Mouse (Mus musculus): Measurements from ENCODE around the gene Kcnj14. TPM values are rescaled to one million over a fixed set of nuclear protein-coding genes. Genes with fewer than 3 reads are reported as not detected.

Kcnj14 gene
- polyA plus RNA-seq, 1 experiment from 2014 or later, result 0.75 TPM

DNA sequence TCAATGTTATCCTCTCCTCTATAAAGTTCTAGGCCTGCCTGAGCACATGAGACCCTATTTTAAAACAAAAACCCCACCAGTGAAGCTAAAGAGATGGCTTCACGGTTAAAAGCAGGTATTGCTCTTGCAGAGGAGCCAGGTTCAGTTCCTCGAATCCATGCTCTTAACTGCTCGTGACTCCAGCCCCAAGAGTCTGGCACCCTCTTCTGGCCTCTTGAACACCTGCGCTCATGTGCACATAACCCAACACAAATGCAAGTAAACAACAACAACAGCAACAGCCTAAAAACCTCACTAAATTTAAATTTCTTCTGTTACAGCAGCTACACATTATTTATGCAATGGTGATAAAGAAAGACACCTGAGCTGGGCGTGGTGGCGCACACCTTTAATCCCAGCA is 57.1 kb downstream of the Kcnj14 start:
- Histone ChIP-seq H3K36me3 (ENCODE audit: control insufficient read depth, insufficient read depth, low read length) (no peaks in the 10 kb centered on the region), H3K9me3 (ENCODE audit: control insufficient read depth, low read length) (no peaks in the 10 kb centered on the region; the same call in 1 of the 2 replicates), H3K4me3 (ENCODE audit: low read depth, low read length) (no peak overlapping the region), H3K27me3 (ENCODE audit: control insufficient read depth, insufficient read depth, low read length) (no peaks in the 10 kb centered on the region), H3K27ac (ENCODE audit: low read depth, low read length) (no peak overlapping the region), H3K4me1 (ENCODE audit: control insufficient read depth, insufficient read depth, low read length) (no peaks in the 10 kb centered on the region), H3K4me2 (no peak overlapping the region), H3K9ac (ENCODE audit: low read length) (no peak overlapping the region)
- 88% methylated on average over 6 of the region's 6 CpGs for WGBS
- DNase-seq (ENCODE audit: low spot score, missing footprints) (no peak), ATAC-seq (ENCODE audit: low FRiP score) (no peak)

DNA sequence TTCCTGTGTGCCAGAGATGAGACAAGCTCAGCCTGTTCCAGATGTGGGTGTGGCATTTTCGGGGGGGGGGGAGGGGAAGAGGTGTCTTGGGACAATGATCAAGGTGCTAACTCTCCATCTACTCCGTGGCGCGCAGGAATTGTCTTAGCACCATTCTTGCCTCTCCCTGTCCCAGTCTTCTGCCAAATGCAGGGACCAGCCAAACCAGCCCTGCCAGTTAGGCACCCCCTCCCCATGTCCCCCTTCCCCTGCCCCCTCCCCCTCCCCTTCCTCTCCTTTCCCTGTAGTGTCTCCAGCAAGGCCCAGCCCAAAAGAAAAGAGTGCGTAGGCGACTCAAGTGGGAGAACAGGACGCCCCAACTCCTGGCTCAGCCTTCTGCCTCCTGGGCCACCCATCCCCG is 57.8 kb downstream of the Kcnj14 start:
- Histone ChIP-seq H3K4me3 (ENCODE audit: low read depth, low read length) (no peak overlapping the region), H3K27ac (ENCODE audit: low read depth, low read length) (no peak overlapping the region), H3K36me3 (ENCODE audit: control insufficient read depth, insufficient read depth, low read length) (no peaks in the 10 kb centered on the region), H3K4me1 (ENCODE audit: control insufficient read depth, insufficient read depth, low read length) (no peaks in the 10 kb centered on the region), H3K4me2 (no peak overlapping the region), H3K9ac (ENCODE audit: low read length) (no peak overlapping the region), H3K9me3 (ENCODE audit: control insufficient read depth, low read length) (no peaks in the 10 kb centered on the region; the same call in 1 of the 2 replicates), H3K27me3 (ENCODE audit: control insufficient read depth, insufficient read depth, low read length) (no peaks in the 10 kb centered on the region)
- WGBS, result 40% methylated on average over 5 of the region's 8 CpGs
- DNase-seq (ENCODE audit: low spot score, missing footprints) (no peak), ATAC-seq (ENCODE audit: low FRiP score) (no peak)

Other genes starting within 250 kb of the Kcnj14 start
- gene Fgf21, start 209.3 kb downstream of the Kcnj14 start, polyA plus RNA-seq (2014; fragmentation: Nextera tagmentation; extraction: Ambion mirVana), result not detected in 2 replicates
- not detected in 2 replicates for gene Fut1, start 207.5 kb downstream of the Kcnj14 start, polyA plus RNA-seq (2014; fragmentation: Nextera tagmentation; extraction: Ambion mirVana)
- 0.10 and 0.29 TPM in 2 replicates for gene Izumo1, start 203.0 kb downstream of the Kcnj14 start, polyA plus RNA-seq (2014; fragmentation: Nextera tagmentation; extraction: Ambion mirVana)
- gene Rasip1, start 197.3 kb downstream of the Kcnj14 start, polyA plus RNA-seq (2014; fragmentation: Nextera tagmentation; extraction: Ambion mirVana), result 4.0 and 4.7 TPM in 2 replicates
- 1.8 and 2.1 TPM in 2 replicates for gene Mamstr, start 184.8 kb downstream of the Kcnj14 start, polyA plus RNA-seq (2014; fragmentation: Nextera tagmentation; extraction: Ambion mirVana)
- not detected in 2 replicates for gene Fut2, start 158.4 kb downstream of the Kcnj14 start, polyA plus RNA-seq (2014; fragmentation: Nextera tagmentation; extraction: Ambion mirVana)
- 0.21 TPM in 1 of 2 replicates, not detected in the other for gene Ntn5, start 140.8 kb downstream of the Kcnj14 start, polyA plus RNA-seq (2014; fragmentation: Nextera tagmentation; extraction: Ambion mirVana)
- gene Sec1, start 130.4 kb downstream of the Kcnj14 start, polyA plus RNA-seq (2014; fragmentation: Nextera tagmentation; extraction: Ambion mirVana), result 0.19 and 0.36 TPM in 2 replicates
- 3.3 and 6.3 TPM in 2 replicates for gene Car11, start 124.9 kb downstream of the Kcnj14 start, polyA plus RNA-seq (2014; fragmentation: Nextera tagmentation; extraction: Ambion mirVana)
- 2.2 and 3.5 TPM in 2 replicates for gene Dbp, start 119.7 kb downstream of the Kcnj14 start, polyA plus RNA-seq (2014; fragmentation: Nextera tagmentation; extraction: Ambion mirVana)
- 878 and 933 TPM in 2 replicates for gene Rpl18, start 109.3 kb downstream of the Kcnj14 start, polyA plus RNA-seq (2014; fragmentation: Nextera tagmentation; extraction: Ambion mirVana)
- 11.8 and 14.9 TPM in 2 replicates for gene Sphk2, start 106.8 kb downstream of the Kcnj14 start, polyA plus RNA-seq (2014; fragmentation: Nextera tagmentation; extraction: Ambion mirVana)
- gene Fam83e, start 103.6 kb downstream of the Kcnj14 start, polyA plus RNA-seq (2014; fragmentation: Nextera tagmentation; extraction: Ambion mirVana), result 0.57 and 1.4 TPM in 2 replicates
- gene Spaca4, start 99.0 kb downstream of the Kcnj14 start, polyA plus RNA-seq (2014; fragmentation: Nextera tagmentation; extraction: Ambion mirVana), result not detected in 2 replicates
- 4.6 and 4.8 TPM in 2 replicates for gene Lmtk3, start 41.0 kb downstream of the Kcnj14 start, polyA plus RNA-seq (2014; fragmentation: Nextera tagmentation; extraction: Ambion mirVana)
- gene Sult2b1, start 40.1 kb downstream of the Kcnj14 start, polyA plus RNA-seq (2014; fragmentation: Nextera tagmentation; extraction: Ambion mirVana), result 1.5 and 2.4 TPM in 2 replicates
- 224 and 225 TPM in 2 replicates for gene Cyth2, start 10.2 kb downstream of the Kcnj14 start, polyA plus RNA-seq (2014; fragmentation: Nextera tagmentation; extraction: Ambion mirVana)
- gene Grwd1, start 6.2 kb upstream of the Kcnj14 start, polyA plus RNA-seq (2014; fragmentation: Nextera tagmentation; extraction: Ambion mirVana), result 64.0 and 67.9 TPM in 2 replicates
- gene Kdelr1, start 48.0 kb upstream of the Kcnj14 start, polyA plus RNA-seq (2014; fragmentation: Nextera tagmentation; extraction: Ambion mirVana), result 76.7 and 84.0 TPM in 2 replicates
- 0.14 and 0.17 TPM in 2 replicates for gene Grin2d, start 53.6 kb upstream of the Kcnj14 start, polyA plus RNA-seq (2014; fragmentation: Nextera tagmentation; extraction: Ambion mirVana)
- gene Syngr4, start 71.9 kb upstream of the Kcnj14 start, polyA plus RNA-seq (2014; fragmentation: Nextera tagmentation; extraction: Ambion mirVana), result 0.63 and 1.3 TPM in 2 replicates
- gene Tmem143, start 72.2 kb upstream of the Kcnj14 start, polyA plus RNA-seq (2014; fragmentation: Nextera tagmentation; extraction: Ambion mirVana), result 3.0 and 3.2 TPM in 2 replicates
- gene Emp3, start 96.6 kb upstream of the Kcnj14 start, polyA plus RNA-seq (2014; fragmentation: Nextera tagmentation; extraction: Ambion mirVana), result 27.2 and 28.2 TPM in 2 replicates
- gene Ccdc114, start 99.3 kb upstream of the Kcnj14 start, polyA plus RNA-seq (2014; fragmentation: Nextera tagmentation; extraction: Ambion mirVana), result 2.0 and 2.4 TPM in 2 replicates
- gene Abcc6, start 205.5 kb upstream of the Kcnj14 start, polyA plus RNA-seq (2014; fragmentation: Nextera tagmentation; extraction: Ambion mirVana), result 0.03 and 0.44 TPM in 2 replicates
- gene Nomo1, start 208.9 kb upstream of the Kcnj14 start, polyA plus RNA-seq (2014; fragmentation: Nextera tagmentation; extraction: Ambion mirVana), result 13.9 and 14.1 TPM in 2 replicates

All from midbrain, embryonic 11.5 days (tissue).